Mouse (Mus musculus) heart, postnatal 0 days (tissue): ENCODE data around the gene Bag2.

ENCODE experiments used
- CTCF ChIP-seq: IDR thresholded peaks from 2 replicates; pipeline ENCODE4 v1.5.1; 2016; ENCODE audit warnings: antibody characterized with exemption, control low read depth, low read depth
- EP300 ChIP-seq: IDR thresholded peaks from 2 replicates; pipeline ENCODE4 v1.6.1; 2016; ENCODE audit warnings: antibody characterized with exemption, low read depth

GRCm38 (mm10) chr1:33712026-33712425, 45.6 kb downstream of the Bag2 start:
- TF ChIP-seq CTCF, result no peak
- TF ChIP-seq EP300, result no peak
